Comparison of ENCODE assay signal across 16 mouse cellular contexts in genomic region chr4:143125290-143125689, GRCm38 (mm10).
"Had no signal": no experiment of that assay in that cellular context is flagged by ENCODE, and none has a peak within 500 bp of the region (broad histone marks: within the 10 kb centered on the region; RNA-seq: fewer than 3 reads in every experiment).

No protein-coding gene starts in this region.

- H3K4me2 ChIP-seq: lung, embryonic 15.5 days; midbrain, embryonic 13.5 days; midbrain, embryonic 15.5 days; neural tube, embryonic 12.5 days; stomach, embryonic 15.5 days had no signal

- H3K4me3 ChIP-seq: lung, embryonic 15.5 days; megakaryocyte, embryonic 14.5 days; midbrain, embryonic 13.5 days; midbrain, embryonic 15.5 days; neural tube, embryonic 12.5 days; stomach, embryonic 15.5 days had no signal

- H3K36me3 ChIP-seq: midbrain, embryonic 15.5 days had no signal

- H3K9ac ChIP-seq: lung, embryonic 15.5 days; midbrain, embryonic 13.5 days; midbrain, embryonic 15.5 days; neural tube, embryonic 12.5 days; stomach, embryonic 15.5 days had no signal

- H3K9me3 ChIP-seq: lung, embryonic 15.5 days; megakaryocyte, embryonic 14.5 days; midbrain, embryonic 13.5 days; midbrain, embryonic 15.5 days; neural tube, embryonic 12.5 days; stomach, embryonic 15.5 days had no signal

- DNase-seq: lung, adult 2 months; lung, postnatal 14 days; lung, postnatal 36 days; right cerebral cortex, postnatal 14 days; thymus, adult 2 months; thymus, postnatal 25 days; thymus, postnatal 4 days had no signal

- H3K4me1 ChIP-seq: lung, embryonic 15.5 days; neural tube, embryonic 12.5 days; stomach, embryonic 15.5 days had no signal

- ATAC-seq: lung, postnatal 0 days; midbrain, embryonic 13.5 days had no signal

- H3K27ac ChIP-seq: lung, embryonic 15.5 days; macrophage; midbrain, embryonic 13.5 days; midbrain, embryonic 15.5 days; neural tube, embryonic 12.5 days; stomach, embryonic 15.5 days; stomach, postnatal 0 days had no signal

- H3K27me3 ChIP-seq: lung, embryonic 15.5 days; megakaryocyte, embryonic 14.5 days; midbrain, embryonic 13.5 days; midbrain, embryonic 15.5 days; neural tube, embryonic 12.5 days; stomach, embryonic 15.5 days had no signal
